Mouse (Mus musculus) retina, postnatal 1 day (tissue): ENCODE measurements around the gene Fbxo40.

Experiments used
- DNase-seq: peaks from one replicate; pipeline ENCODE4 v3.0.0-alpha.2; 2012

The Fbxo40 gene

GRCm38 (mm10) chr16:36946459-36947159 is 43.7 kb downstream of the Fbxo40 start:
- DNase-seq: no peak

DNA sequence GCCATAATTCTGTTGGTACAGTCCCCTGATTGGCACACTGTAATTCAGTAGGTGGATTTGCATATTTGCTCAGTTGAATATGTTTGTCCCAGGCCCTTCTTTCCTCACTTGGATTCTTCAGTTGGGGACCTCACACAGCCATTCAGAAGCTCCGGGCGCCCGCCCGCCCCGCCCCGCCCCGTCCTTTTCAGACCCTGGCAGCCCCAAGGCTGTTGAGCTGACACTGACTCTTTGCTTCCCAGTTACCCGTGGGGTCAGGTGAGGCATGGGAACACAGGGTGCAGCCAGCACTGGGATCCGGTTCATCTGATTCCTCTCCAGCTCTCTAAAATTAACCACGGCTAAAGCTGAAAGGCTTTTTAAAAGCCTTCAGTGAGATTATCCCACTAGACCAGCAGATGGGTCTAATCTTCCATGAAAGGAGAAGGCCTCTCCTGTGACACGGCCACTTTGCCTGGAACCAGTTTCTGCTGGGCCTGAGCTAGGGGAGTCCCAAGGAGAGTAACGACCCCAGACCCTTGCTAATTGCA is 45.3 kb downstream of the Fbxo40 start:
- DNase-seq: peak; percentile 63

DNA sequence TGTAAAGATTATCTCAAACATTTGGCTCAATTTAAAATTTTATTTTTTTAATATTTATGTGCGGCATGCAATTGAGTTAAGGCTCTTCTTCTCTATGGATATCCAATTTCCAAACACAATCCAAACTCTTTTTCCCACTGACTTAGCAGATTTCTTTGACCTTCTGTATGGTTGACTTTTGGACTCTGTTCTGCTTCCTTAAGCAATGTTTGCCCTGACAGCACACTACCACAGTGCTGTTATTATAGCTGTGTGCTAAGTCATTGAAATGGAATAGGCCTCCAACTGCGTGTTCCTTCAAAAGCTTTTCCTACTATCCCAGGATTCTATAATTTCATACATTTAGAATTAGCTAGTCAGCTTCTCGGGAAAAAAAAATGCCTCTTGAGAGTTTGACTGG is 46.7 kb downstream of the Fbxo40 start:
- DNase-seq: no peak

GRCm38 (mm10) chr16:36941895-36942294 is 48.4 kb downstream of the Fbxo40 start:
- peak; percentile 74 for DNase-seq

- DNase-seq: peak; percentile 26
Observed at GRCm38 (mm10) chr16:36941137-36941727, 49.0 kb downstream of the Fbxo40 start.

- DNase-seq: no peak
Observed at GRCm38 (mm10) chr16:36935814-36936213, 54.5 kb downstream of the Fbxo40 start.

DNA sequence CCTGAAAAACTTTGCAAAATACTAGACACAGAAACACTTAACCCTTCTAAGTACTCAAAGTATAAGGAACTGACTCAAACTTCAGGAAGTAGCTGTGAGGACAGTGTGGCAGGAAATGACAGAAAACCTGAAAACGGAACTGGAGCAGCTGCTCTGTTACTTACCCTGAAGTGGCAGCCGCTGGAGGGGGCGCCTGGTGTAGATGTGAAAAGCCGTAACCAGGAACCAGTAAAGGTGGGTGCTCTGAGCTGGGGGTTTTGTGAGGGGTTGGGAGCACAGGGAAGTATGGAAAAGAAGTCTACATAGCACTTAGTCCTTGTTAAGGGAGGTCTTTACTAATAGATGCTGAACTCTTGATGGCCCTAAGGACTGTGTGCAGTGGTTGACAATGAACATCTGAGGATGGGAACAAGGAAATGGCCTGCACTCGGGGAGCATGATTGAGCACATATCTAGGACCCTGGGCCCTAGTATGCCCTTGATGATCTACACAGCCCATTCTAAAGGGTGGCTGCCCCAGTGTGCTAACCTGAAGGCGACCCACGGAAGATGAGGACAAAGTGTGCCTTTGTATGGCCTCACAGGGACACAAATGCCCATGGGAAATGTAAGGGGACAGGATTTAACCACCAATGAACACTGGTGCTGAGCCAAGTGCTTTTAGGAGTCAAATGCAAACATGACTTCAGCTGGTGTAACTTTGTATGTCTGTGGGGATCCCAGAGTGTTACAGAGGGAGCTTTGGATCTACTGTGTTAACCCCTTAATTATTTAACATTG is 55.2 kb downstream of the Fbxo40 start, which contains the start of gene Hcls1:
Gene Hcls1 (plus strand): TSS at position 143 of the 780 bp plus-strand sequence.
- DNase-seq: no peak

DNA sequence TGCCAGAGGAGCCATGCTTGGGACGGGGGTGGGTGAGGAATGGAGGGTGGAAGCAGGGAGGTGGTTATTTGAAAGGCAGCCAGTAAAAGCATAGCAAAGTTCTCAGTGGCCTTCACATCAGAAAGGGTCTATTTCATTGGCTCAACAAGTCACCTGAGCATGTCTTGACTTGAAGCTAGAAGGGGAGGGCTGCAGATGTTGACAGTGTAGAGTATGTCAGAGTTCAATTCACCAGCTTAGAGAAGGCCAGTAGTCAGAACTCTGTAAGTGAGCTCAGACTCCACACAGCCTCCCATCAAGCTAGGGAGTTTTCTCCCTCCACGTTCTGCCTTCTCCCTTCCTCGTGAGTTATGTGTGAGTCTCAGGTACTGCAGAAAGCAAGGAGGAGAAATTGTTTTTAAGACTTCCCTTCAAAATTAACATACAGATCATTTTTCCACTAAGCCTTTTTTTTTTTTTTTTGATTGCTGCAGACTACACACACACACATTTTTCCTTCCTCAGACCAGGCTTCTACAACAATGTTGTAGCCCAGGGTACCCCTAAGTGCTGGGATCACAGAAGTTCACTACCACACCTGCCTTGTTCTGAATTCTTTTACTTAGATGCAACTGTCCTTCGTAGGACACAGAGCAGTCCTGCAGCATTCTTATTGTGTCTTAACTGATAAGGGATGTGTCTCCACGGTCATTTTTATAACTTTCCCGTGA is 56.0 kb downstream of the Fbxo40 start:
- DNase-seq: no peak

DNA sequence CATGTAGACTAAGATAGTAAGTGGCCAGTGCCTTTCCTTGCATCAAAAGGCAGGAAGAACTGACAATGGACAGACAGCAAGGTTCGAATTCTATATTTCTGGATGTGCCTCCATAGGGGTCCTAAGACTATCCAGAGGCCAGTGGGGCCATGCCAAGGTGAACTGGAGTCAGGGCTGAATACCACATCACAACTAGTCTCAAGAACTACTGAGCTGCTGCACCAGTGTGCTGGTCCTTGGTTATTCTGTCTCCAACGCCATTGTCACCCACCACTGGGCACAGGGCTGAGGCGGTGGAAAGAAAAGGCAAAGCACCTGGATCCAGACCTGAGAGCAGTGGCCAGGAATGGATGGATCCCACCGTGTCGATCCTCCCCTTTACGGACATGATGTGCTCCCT is 57.7 kb downstream of the Fbxo40 start:
- DNase-seq: no peak

GRCm38 (mm10) chr16:36931976-36932375 is 58.3 kb downstream of the Fbxo40 start:
- DNase-seq: no peak

DNA sequence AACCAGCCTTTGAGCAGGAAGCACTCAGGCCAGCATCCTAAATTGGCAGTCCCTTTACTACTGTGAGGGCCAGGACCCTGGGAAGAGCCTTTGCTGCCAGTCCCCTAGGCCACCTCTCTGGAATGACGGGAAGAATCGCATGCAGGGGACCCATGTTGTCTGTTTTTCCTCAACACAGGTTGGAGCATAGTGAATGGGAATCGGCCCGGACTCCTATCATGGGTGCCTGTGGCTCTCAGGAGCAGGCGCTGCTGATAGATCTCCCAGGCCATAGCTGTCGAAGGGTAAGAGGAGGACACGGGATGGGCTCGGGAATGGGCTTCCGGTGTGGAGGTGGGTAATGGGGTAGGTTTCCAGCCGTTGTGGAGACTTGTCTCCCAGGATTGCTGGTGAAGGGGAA is 58.9 kb downstream of the Fbxo40 start:
- no peak for DNase-seq

DNA sequence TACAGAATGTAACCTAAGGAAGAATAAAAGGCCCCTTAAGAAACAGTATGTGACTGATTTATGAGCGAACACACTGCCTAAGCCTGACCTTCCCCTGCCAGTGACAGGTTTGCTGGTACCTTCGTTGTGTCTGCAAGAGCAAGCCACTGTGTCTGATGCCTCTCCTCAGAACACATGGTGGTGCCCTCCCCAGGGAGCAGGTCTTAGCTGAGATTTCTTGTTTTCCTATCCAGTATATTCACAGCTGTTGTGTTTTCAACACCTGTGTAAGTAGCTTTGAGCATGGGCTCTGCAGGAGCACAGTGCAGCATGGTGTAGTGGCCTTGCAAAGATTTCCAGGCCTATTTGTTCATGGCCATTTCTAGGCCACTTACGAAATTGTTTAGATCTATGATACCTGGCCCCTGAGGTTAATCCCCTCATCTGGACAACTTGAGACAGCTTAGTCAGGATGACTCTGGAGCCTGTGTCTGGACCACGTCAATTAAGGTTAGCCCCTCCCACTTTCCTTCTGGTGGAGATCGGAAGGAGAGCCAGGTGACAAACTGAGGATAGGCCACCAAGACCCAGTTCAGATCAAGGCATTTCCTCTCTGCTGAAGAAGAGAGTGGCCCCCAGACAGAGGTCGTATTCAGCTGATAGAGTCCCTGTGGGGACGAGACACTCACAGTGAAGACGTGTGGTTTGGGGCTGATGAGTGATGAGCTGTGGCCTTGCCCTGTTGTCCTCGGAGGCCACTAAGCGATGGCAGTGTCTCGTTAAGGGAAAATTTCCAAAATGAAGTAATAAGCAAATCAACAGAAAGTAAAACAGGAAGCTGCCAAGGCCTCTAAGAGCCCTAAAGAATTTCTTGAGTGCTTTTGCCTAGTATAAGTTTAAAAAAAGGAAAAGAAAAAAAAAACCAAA is 59.8 kb downstream of the Fbxo40 start:
- no peak for DNase-seq

DNA sequence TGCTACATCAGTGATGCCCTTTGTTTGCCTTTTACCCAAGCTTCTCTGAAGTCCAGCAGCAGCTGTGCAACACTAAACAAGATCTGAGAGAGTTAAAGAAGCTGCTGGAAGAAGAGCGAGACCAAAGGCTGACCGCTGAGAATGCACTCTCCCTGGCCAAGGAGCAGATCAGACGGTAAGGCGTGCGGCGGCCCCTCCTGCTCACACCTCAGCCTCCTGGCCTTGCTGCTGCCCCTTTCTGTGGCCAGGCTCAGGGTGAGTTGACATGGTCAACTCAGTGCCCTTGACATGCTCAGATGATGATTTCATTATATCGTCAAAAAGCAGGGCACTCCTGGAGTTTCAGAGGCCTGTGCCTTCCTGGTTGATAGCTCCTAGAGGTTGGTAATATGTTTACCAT is 61.1 kb downstream of the Fbxo40 start:
- DNase-seq: no peak

DNA sequence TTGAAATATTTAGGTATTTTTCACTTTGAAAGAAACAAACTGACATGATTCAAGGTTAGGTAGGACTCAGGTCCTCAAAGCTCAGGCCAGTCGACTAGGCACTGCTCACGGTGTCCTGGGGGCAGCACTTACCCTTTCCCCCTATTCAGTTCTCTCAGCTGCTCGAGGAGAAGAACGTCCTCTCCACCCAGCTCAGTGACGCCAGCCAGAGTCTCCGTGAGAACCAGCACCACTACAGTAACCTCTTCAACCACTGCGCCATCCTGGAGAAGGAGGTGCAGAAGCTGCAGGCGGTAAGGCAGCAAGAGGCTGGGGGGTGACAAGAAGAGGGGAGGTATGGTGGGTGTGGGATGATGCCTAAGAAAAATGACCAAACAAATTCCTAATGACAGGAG is 62.2 kb downstream of the Fbxo40 start:
- DNase-seq: no peak

DNA sequence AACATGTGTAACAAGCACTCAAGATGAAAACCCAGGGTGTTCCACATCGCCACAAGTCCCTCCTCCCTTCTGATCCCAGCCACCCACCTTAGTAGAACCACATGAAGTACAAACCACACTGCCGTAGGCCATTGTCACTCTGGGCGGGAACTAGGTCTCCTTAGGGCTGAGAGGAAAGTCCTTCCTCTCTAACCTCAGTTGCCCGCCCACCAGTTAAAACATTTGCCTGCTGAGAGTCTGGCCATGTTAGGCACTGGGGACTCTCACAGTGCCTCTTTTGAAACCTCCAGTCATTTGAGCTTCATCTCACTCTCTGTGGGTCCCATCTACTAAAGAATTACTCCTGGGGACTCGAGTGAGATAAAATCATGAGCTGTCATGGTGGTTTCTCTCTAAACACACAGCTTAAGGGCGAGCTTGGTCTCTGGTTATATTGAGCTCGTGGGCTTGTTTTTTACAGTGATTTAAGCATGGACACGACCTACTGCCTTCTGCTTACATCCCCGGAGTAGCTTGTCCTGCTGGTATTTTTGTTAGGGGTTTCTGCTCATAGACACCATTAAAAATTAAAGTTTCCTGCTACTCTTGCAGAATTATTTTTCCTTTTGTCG is 62.7 kb downstream of the Fbxo40 start:
- no peak for DNase-seq

- no peak for DNase-seq
Observed at GRCm38 (mm10) chr16:36926514-36927447, 63.5 kb downstream of the Fbxo40 start.

GRCm38 (mm10) chr16:36925797-36926196 is 64.5 kb downstream of the Fbxo40 start:
- DNase-seq: no peak

DNA sequence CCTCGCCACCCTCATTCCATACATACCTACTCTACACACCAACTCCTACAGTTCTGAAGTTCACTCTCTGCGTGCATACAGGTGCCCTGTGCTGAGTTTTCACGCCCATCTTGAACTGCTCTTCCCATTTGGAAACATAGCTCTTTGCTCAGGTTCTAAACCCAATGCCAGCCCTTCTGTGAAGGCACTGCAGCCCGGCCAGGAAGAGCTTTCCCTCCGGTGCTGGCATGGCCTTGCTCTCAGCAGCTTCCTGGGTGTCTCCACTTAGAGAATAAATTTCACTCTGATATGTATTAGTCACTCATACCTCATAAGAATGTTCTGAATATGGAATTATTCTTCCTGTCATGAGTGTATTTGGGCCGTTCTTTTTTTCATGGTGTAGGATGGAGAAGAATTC is 64.9 kb downstream of the Fbxo40 start:
- no peak for DNase-seq

GRCm38 (mm10) chr16:36924312-36924711 is 66.0 kb downstream of the Fbxo40 start:
- no peak for DNase-seq

DNA sequence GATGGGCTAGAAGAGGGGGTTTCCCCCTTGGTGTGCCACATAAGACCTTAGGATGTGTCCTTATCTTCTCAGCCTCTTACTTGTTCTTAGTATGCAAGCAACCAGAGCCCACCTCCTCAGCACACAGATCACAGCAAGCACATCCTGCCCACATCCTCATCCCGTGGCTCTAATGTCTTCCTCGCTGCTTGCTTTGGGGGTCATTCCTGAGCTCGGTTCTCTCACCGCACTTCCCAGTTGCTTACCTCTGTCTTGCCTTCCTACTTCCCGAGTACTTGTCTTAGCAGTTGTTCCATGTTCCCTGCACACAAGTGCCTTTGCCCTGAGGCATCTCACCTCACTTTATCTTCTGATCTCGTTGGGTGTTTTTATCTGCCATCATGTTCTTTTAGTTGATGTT is 68.3 kb downstream of the Fbxo40 start:
- no peak for DNase-seq
